Mouse (Mus musculus) liver, adult 2 months (tissue): ENCODE measurements around the gene Spata25. TPM values are rescaled to one million over a fixed set of nuclear protein-coding genes. Genes with fewer than 3 reads are reported as not detected.

Experiments
- DNase-seq: peaks from one replicate; pipeline ENCODE4 v3.0.0-alpha.2; 2011; ENCODE audit warnings: low read depth, low spot score; ENCODE audit errors: extremely low read depth
- H3K27ac ChIP-seq: fragments of 200-500 bp; replicated peaks from 2 replicates; pipeline ENCODE4 v1.5.1; 2012; ENCODE audit warnings: low read depth, mild to moderate bottlenecking, control low read depth, inconsistent platforms, low read length; ENCODE audit not compliant: insufficient read depth
- H3K27me3 ChIP-seq: fragments of 200-500 bp; 2 replicates; pipeline ENCODE4 v1.6.1; 2012; ENCODE audit warnings: mild to moderate bottlenecking, moderate library complexity, low read length, inconsistent platforms; ENCODE audit not compliant: control insufficient read depth, insufficient read depth
- H3K36me3 ChIP-seq: fragments of 200-500 bp; 2 replicates; pipeline ENCODE4 v1.6.1; 2012; ENCODE audit warnings: low read length, inconsistent platforms; ENCODE audit not compliant: control insufficient read depth, insufficient read depth
- H3K4me1 ChIP-seq: fragments of 200-500 bp; 2 replicates; pipeline ENCODE4 v1.6.1; 2011; ENCODE audit warnings: low read length; ENCODE audit not compliant: control insufficient read depth, insufficient read depth
- H3K4me3 ChIP-seq: fragments of 200-500 bp; 2 replicates; pipeline ENCODE4 v1.5.1; 2011; ENCODE audit warnings: low read depth, mild to moderate bottlenecking, control low read depth, low read length, moderate library complexity; ENCODE audit not compliant: insufficient read depth
- H3K79me2 ChIP-seq: fragments of 200-500 bp; 2 replicates; pipeline ENCODE4 v1.6.1; 2012; ENCODE audit warnings: inconsistent platforms, mild to moderate bottlenecking, low read length, moderate library complexity; ENCODE audit not compliant: control insufficient read depth, insufficient read depth
- H3K9ac ChIP-seq: fragments of 200-500 bp; 2 replicates; pipeline ENCODE4 v1.6.1; 2012; ENCODE audit warnings: low read depth, mild to moderate bottlenecking, control low read depth, inconsistent platforms, low read length
- CTCF ChIP-seq: fragments of 200-500 bp; IDR thresholded peaks from 2 replicates; pipeline ENCODE4 v1.5.1; 2011; ENCODE audit warnings: low read depth, low read length, control low read depth
- POLR2A ChIP-seq: fragments of 200-500 bp; IDR thresholded peaks from 2 replicates; pipeline ENCODE4 v1.6.1; 2011; ENCODE audit warnings: low read length, control low read depth; ENCODE audit not compliant: insufficient read depth; ENCODE audit errors: extremely low read depth
- WGBS: fragments of 180-500 bp; shearing (Covaris S2); methylation state at CpG from one replicate; pipeline ENCODE4 v1.1.7; 2018; 5-methylcytosine and 5-hydroxymethylcytosine counted together
- polyA plus RNA-seq: library from polyadenylated mRNA; depleted of rRNA; stranded (reverse); fragments of >200 nt; gene quantifications from 2 replicates; pipeline ENCODE4 v1.2.3, GENCODE M21; 2012
- total RNA-seq: library from RNA; depleted of rRNA; stranded (reverse); fragments of >200 nt; gene quantifications from 2 replicates; pipeline ENCODE4 v1.2.3, GENCODE M21; 2014

The Spata25 gene
- total and polyA plus RNA-seq, 2 experiments, result 0.18 TPM; not detected in 1

DNA sequence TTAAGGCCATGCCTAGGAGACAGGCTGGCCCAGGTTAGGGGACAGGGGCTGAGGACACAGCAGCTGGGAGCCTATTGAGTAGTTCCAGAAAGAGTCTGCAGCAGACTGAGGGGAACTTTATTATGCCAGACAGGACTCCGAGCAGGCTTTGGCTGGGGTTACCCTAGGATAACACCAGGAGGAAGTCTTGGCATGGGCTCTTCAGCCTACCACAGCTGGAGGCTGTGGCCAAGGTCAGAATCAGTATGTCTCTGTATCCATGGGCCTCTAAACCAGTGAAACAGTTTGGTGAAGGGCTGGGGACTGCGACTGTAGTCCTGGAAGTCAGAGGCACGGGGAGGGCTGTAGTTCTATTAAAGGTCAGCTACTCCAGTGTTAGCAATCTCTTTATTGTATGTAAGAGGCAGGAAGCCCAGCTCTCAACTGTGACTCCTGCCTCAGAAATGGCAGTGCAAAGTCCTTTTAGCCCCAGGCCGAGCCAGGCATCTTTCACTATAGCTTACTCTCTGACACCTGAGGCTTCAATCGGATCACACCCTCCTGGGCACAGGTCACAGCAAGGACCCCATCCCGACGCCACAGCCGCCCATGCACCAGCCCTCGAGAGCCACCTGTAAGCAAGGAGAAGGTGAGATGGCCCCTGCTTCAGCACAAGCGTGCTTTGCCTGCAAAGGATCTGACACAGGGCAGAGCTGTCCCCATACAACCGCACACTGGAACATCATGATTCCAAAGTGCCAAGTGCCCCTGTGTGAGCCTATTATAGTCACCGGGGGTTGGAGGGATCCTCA is 35.7 kb downstream of the Spata25 start:
- TF ChIP-seq POLR2A, result no peak
- TF ChIP-seq CTCF, result no peak
- no peak for DNase-seq
- Histone ChIP-seq H3K36me3 (peaks cover 16% of the 10 kb centered on the region), H3K9ac (no peak overlapping the region), H3K27ac (no peak overlapping the region), H3K4me3 (no peak overlapping the region), H3K27me3 (no peaks in the 10 kb centered on the region), H3K79me2 (no peaks in the 10 kb centered on the region), H3K4me1 (peaks cover 13% of the 10 kb centered on the region)
- 77% methylated on average over 12 of the region's 12 CpGs for WGBS

DNA sequence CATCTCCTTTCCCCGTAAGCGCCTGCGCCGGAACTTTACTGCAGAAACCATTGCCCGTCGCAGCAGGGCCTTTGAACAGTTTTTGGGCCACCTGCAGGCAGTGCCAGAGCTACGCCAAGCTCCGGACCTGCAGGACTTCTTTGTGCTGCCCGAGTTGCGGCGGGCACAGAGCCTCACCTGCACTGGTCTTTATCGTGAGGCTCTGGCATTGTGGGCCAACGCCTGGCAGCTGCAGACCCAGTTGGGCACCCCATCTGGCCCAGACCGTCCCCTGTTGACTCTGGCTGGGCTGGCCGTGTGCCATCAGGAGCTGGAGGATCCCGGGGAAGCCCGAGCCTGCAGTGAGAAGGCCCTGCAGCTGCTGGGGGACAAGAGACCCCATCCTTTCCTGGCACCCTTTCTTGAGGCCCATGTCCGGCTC is 36.5 kb downstream of the Spata25 start:
- DNase-seq, result no peak
- 75% methylated on average over 18 of the region's 18 CpGs for WGBS
- peaks cover 11% of the 10 kb centered on the region for H3K36me3 ChIP-seq

DNA sequence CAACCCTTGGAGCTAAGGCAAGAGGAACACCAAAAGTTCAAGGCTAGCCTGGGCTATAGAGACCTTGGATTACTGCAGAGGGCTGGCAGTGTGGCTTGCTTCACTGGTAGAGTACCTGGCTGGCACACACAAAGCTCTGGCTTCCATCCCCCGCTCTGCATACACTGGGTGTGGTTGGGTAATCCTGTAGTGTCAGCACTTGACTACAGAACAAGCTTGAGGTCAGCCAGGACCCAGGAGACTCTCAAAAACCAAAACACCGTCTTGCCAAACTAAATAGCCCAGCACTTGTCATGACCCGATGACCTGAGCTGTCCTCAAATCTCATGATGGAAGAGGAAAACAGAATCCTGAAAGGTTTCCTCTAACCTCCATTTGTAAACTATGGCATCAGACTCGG is 37.9 kb downstream of the Spata25 start:
- DNase-seq, result peak; percentile 99
- no peak overlapping the region for H3K4me3 ChIP-seq
- TF ChIP-seq CTCF (no peak), POLR2A (no peak)
- H3K36me3 ChIP-seq, result peaks cover 7% of the 10 kb centered on the region
- H3K27ac ChIP-seq, result no peak overlapping the region
- H3K9ac ChIP-seq, result no peak overlapping the region
- no peaks in the 10 kb centered on the region for H3K27me3 ChIP-seq
- H3K4me1 ChIP-seq, result peaks cover 21% of the 10 kb centered on the region
- no peaks in the 10 kb centered on the region for H3K79me2 ChIP-seq
- 18% methylated on average over 4 of the region's 4 CpGs for WGBS

More for the DNA sequence above, 36.5 kb downstream of the Spata25 start:
- H3K27me3 ChIP-seq, result no peaks in the 10 kb centered on the region
- H3K79me2 ChIP-seq, result no peaks in the 10 kb centered on the region
- H3K27ac ChIP-seq, result no peak overlapping the region
- no peak overlapping the region for H3K4me3 ChIP-seq
- no peak for TF ChIP-seq POLR2A
- TF ChIP-seq CTCF, result no peak
- no peak overlapping the region for H3K9ac ChIP-seq
- peaks cover 16% of the 10 kb centered on the region for H3K4me1 ChIP-seq

DNA sequence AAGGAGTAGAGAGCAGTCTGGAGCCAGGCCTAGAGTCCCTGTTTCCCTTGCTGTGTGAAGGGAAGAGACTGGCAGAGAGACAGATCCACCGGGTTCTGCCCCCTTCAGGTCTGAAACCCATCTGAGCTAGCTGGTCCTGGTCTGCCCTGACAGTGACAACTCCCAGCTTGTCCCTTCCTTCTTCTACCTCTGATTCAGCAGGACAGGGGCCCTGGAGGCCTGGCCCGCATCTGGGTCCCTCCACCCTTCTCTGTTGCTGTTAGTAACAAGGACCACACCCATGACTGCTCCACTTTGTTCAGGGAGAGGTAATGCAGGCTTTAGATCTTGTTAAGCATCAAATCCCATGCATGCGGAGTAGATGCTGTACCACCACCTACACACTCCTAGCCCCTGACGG is 39.9 kb downstream of the Spata25 start:
- no peak for TF ChIP-seq POLR2A
- Histone ChIP-seq H3K4me3 (no peak overlapping the region), H3K9ac (no peak overlapping the region), H3K4me1 (peaks cover 21% of the 10 kb centered on the region), H3K79me2 (no peaks in the 10 kb centered on the region), H3K27me3 (no peaks in the 10 kb centered on the region), H3K27ac (no peak overlapping the region), H3K36me3 (peaks cover 4% of the 10 kb centered on the region)
- WGBS, result 79% methylated on average over 4 of the region's 4 CpGs
- DNase-seq, result no peak

DNA sequence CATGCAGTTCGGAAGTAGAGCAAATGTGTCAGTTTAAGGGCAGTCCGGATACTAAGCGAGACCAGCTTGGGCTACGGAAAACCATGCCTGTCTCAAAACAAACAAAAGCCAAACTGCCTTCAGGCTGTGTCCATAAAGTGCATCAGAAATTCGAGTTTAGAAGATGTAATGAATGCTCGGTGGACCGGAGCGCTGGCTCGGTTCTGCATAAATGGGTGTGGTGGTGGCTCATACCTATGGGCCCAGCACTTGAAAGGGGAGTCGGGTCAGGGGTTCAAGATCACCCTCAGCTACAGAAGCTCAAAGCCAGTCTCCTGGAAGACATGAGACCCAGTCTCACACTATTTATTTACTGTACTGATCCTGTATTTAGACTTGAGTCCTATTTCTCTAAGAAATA is 40.6 kb downstream of the Spata25 start:
- TF ChIP-seq POLR2A (no peak), CTCF (no peak)
- WGBS, result 78% methylated on average over 10 of the region's 10 CpGs

DNA sequence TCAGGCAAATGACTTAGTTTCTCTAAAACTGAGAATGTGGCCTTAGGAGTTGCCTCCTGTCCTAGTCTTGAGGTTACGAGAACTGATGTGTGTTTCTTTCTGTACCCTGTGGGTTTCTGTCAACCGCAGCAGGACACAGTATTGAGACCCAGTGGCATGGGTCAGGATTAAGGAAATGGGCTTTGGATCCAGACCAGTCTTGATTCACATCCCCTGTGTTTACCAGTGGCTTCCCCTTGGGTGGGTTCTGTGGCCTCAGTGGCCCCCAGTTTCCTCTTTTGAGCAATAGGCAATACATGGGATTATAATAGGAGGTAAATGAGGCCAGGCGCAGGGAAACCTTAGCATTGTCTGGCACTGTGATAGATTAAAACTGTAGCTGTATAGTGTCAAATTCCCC is 41.3 kb downstream of the Spata25 start:
- no peak overlapping the region for H3K9ac ChIP-seq
- peak overlapping the region; percentile 7 for H3K27ac ChIP-seq
- no peak for DNase-seq
- no peaks in the 10 kb centered on the region for H3K27me3 ChIP-seq
- TF ChIP-seq POLR2A (no peak), CTCF (no peak)
- H3K36me3 ChIP-seq, result no peaks in the 10 kb centered on the region; the same call in 1 of the 2 replicates
- WGBS, result 79% methylated on average over 3 of the region's 3 CpGs
- no peaks in the 10 kb centered on the region for H3K79me2 ChIP-seq
- no peak overlapping the region for H3K4me3 ChIP-seq
- peaks cover 19% of the 10 kb centered on the region for H3K4me1 ChIP-seq

More for the DNA sequence above, 40.6 kb downstream of the Spata25 start:
- Histone ChIP-seq H3K4me1 (peaks cover 19% of the 10 kb centered on the region), H3K79me2 (no peaks in the 10 kb centered on the region), H3K4me3 (no peak overlapping the region), H3K36me3 (peaks cover 2% of the 10 kb centered on the region), H3K27ac (no peak overlapping the region), H3K27me3 (no peaks in the 10 kb centered on the region), H3K9ac (no peak overlapping the region)
- no peak for DNase-seq
